Mouse (Mus musculus): ENCODE data around the gene Anapc16. TPM values are rescaled to one million over a fixed set of nuclear protein-coding genes. Genes with fewer than 3 reads are reported as not detected.
A peak's percentile ranks its signal among the peaks of the same experiment; 100 is the strongest.
"Not testable (repeated sequence)": the region's sequence is repeated elsewhere in the genome, so short reads cannot be mapped to it uniquely, and the experiment has no call there.

Anapc16 gene
- polyA plus RNA-seq, 1 experiment from 2014 or later, result 90.4 TPM

DNA sequence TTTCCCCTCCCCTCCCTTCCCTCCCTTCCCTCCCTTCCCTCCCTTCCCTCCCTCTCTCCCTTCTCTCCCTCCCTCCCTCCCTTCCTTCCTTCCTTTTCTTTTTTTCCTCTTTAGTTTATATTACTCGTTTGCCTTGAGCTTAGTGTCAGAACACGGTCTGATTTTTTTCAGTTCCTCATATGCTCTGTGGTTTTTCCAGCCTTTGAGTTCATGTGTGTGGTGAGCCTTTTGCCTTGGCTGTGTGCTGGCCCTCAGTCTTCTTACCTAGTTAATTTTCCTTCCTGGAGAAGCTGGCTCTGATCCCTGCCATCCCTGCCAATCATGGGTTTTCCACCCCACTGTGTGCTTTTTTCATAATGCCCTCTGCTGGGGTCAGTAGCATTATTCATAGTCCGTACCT, 6.2 kb upstream of the Anapc16 start:
- Histone ChIP-seq H3K4me2 (ENCODE audit: low read depth) (no peak overlapping the region), H3K9ac (ENCODE audit: low read length) (no peak overlapping the region), H3K4me3 (ENCODE audit: low read depth, low read length) (no peak overlapping the region), H3K27me3 (ENCODE audit: control insufficient read depth, insufficient read depth, low read length) (no peaks in the 10 kb centered on the region), H3K9me3 (ENCODE audit: control insufficient read depth, low read length) (no peaks in the 10 kb centered on the region), H3K36me3 (ENCODE audit: control insufficient read depth, insufficient read depth, low read length) (no peaks in the 10 kb centered on the region; the same call in 1 of the 2 replicates), H3K4me1 (ENCODE audit: control insufficient read depth, insufficient read depth, low read length) (no peaks in the 10 kb centered on the region), H3K27ac (ENCODE audit: low read depth, low read length) (no peak overlapping the region)
- DNase-seq (ENCODE audit: low spot score) (no peak), ATAC-seq (ENCODE audit: insufficient read depth, low FRiP score, low TSS enrichment) (no peak)
- 89% methylated on average over 3 of the region's 3 CpGs for WGBS

- no peak overlapping the region for H3K4me3 ChIP-seq (ENCODE audit: low read depth, low read length)
- 0 out of 2 replicates have a peak, but pooled peaks cover 4% of the 10 kb centered on the region for H3K4me1 ChIP-seq (ENCODE audit: control insufficient read depth, insufficient read depth, low read length)
- ATAC-seq (ENCODE audit: insufficient read depth, low FRiP score, low TSS enrichment), result no peak
- WGBS, result 55% methylated on average over 2 of the region's 2 CpGs
- no peaks in the 10 kb centered on the region for H3K9me3 ChIP-seq (ENCODE audit: control insufficient read depth, low read length)
- H3K27ac ChIP-seq (ENCODE audit: low read depth, low read length), result no peak overlapping the region
- H3K27me3 ChIP-seq (ENCODE audit: control insufficient read depth, insufficient read depth, low read length), result no peaks in the 10 kb centered on the region
- no peak for DNase-seq (ENCODE audit: low spot score)
- no peaks in the 10 kb centered on the region; the same call in 1 of the 2 replicates for H3K36me3 ChIP-seq (ENCODE audit: control insufficient read depth, insufficient read depth, low read length)
- no peak overlapping the region for H3K4me2 ChIP-seq (ENCODE audit: low read depth)
- H3K9ac ChIP-seq (ENCODE audit: low read length), result no peak overlapping the region
These were observed 2.3 kb upstream of the Anapc16 start for GRCm38 (mm10) chr10:60005264-60005663.

DNA sequence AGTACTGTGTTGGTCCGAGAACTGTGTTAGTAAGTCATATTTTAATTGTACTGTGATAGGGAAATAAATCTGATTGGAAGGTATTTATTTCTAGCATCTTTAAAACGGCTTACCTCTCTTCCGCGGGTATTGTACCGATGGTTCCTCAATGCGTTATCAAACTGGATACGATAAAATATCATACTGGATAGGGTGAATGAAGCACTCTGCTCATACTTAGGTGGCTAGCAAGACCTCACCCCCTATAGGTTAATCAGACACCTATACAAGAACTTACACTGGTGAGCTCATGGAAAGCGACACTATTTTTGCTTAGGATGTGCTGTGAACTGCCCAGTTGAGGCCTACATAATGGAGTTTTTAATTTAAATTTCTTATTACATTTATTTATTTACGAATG, 912 bp upstream of the Anapc16 start:
- DNase-seq (ENCODE audit: low spot score), result no peak
- Histone ChIP-seq H3K4me3 (ENCODE audit: low read depth, low read length) (peak overlapping the region; percentile 57), H3K9ac (ENCODE audit: low read length) (peak overlapping the region; percentile 56), H3K4me2 (ENCODE audit: low read depth) (peak overlapping the region; percentile 70), H3K27ac (ENCODE audit: low read depth, low read length) (peak overlapping the region; percentile 93), H3K4me1 (ENCODE audit: control insufficient read depth, insufficient read depth, low read length) (0 out of 2 replicates have a peak, but pooled peaks cover 4% of the 10 kb centered on the region), H3K36me3 (ENCODE audit: control insufficient read depth, insufficient read depth, low read length) (no peaks in the 10 kb centered on the region; the same call in 1 of the 2 replicates), H3K9me3 (ENCODE audit: control insufficient read depth, low read length) (no peaks in the 10 kb centered on the region), H3K27me3 (ENCODE audit: control insufficient read depth, insufficient read depth, low read length) (no peaks in the 10 kb centered on the region)
- 78% methylated on average over 9 of the region's 9 CpGs for WGBS
- ATAC-seq (ENCODE audit: insufficient read depth, low FRiP score, low TSS enrichment), result no peak

DNA sequence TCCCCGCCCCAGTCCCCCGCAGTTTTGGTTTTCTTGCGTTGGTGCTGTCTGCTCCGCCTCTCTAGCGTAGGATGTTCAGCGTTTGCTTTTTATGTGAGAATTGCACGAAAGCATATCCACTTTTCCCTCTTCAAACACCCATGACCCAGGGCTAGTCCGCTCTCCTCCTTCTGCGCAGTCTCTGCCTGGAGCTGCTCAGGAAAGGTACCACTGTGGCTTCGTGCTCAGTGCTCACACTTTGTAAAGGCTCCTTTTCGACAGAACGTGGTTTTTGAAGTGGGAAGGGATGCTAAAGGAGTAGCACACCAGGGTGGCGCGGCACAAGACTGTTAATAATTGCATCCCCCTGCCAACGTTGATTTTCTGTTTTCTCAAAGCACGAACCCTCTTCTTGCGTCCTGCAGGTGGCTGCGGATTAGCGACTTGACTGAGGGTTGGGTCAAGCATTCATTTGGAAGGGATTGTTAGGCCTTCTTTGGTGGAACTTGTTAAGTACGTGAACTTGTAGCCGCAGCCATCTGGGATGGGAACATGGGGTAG, 348 bp upstream of the Anapc16 start:
- no peaks in the 10 kb centered on the region; the same call in 1 of the 2 replicates for H3K36me3 ChIP-seq (ENCODE audit: control insufficient read depth, insufficient read depth, low read length)
- H3K27me3 ChIP-seq (ENCODE audit: control insufficient read depth, insufficient read depth, low read length), result no peaks in the 10 kb centered on the region
- 1% methylated on average over 21 of the region's 21 CpGs for WGBS
- H3K27ac ChIP-seq (ENCODE audit: low read depth, low read length), result peak overlapping the region; percentile 93
- no peak for DNase-seq (ENCODE audit: low spot score)
- H3K4me2 ChIP-seq (ENCODE audit: low read depth), result peak overlapping the region; percentile 70
- peak overlapping the region; percentile 57 for H3K4me3 ChIP-seq (ENCODE audit: low read depth, low read length)
- peak overlapping the region; percentile 56 for H3K9ac ChIP-seq (ENCODE audit: low read length)
- ATAC-seq (ENCODE audit: insufficient read depth, low FRiP score, low TSS enrichment), result peak; percentile 30
- H3K9me3 ChIP-seq (ENCODE audit: control insufficient read depth, low read length), result no peaks in the 10 kb centered on the region
- H3K4me1 ChIP-seq (ENCODE audit: control insufficient read depth, insufficient read depth, low read length), result 0 out of 2 replicates have a peak, but pooled peaks cover 4% of the 10 kb centered on the region

DNA sequence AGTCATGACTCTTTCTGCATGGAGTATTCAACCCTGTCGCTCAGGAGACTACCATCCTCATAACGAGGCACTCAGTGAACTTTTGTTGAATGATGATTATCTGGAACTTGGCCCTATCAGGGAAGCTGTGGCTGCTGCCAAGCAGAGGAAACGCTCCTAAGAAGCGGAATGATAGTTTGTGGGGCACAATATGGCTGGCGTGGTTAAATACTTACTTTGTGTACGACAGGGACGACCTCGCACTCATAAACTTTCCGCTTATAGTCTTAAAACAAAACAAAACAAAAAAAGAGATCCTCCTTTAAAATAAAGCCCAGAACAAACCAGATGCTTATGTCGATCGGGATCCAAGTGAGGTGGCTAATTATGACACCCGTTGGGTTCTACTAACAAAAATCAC, 732 bp downstream of the Anapc16 start:
- ATAC-seq (ENCODE audit: insufficient read depth, low FRiP score, low TSS enrichment), result no peak
- peak overlapping the region; percentile 70 for H3K4me2 ChIP-seq (ENCODE audit: low read depth)
- WGBS, result 8% methylated on average over 12 of the region's 12 CpGs

GRCm38 (mm10) chr10:60001663-60002062, 1.3 kb downstream of the Anapc16 start:
- Histone ChIP-seq H3K4me3 (ENCODE audit: low read depth, low read length) (peak overlapping the region; percentile 57; the same call in 1 of the 2 replicates), H3K4me2 (ENCODE audit: low read depth) (peak overlapping the region; percentile 70)
- H3K9me3 ChIP-seq (ENCODE audit: control insufficient read depth, low read length); H3K4me1 ChIP-seq (ENCODE audit: control insufficient read depth, insufficient read depth, low read length); H3K27me3 ChIP-seq (ENCODE audit: control insufficient read depth, insufficient read depth, low read length); H3K36me3 ChIP-seq (ENCODE audit: control insufficient read depth, insufficient read depth, low read length); H3K27ac ChIP-seq (ENCODE audit: low read depth, low read length); DNase-seq (ENCODE audit: low spot score); ATAC-seq (ENCODE audit: insufficient read depth, low FRiP score, low TSS enrichment); H3K9ac ChIP-seq (ENCODE audit: low read length): not testable (repeated sequence)
- 86% methylated on average over 8 of the region's 8 CpGs for WGBS

More for the DNA sequence above, 732 bp downstream of the Anapc16 start:
- Histone ChIP-seq H3K4me3 (ENCODE audit: low read depth, low read length) (peak overlapping the region; percentile 57), H3K9me3 (ENCODE audit: control insufficient read depth, low read length) (no peaks in the 10 kb centered on the region), H3K4me1 (ENCODE audit: control insufficient read depth, insufficient read depth, low read length) (0 out of 2 replicates have a peak, but pooled peaks cover 4% of the 10 kb centered on the region), H3K36me3 (ENCODE audit: control insufficient read depth, insufficient read depth, low read length) (no peaks in the 10 kb centered on the region), H3K27me3 (ENCODE audit: control insufficient read depth, insufficient read depth, low read length) (no peaks in the 10 kb centered on the region), H3K9ac (ENCODE audit: low read length) (peak overlapping the region; percentile 82), H3K27ac (ENCODE audit: low read depth, low read length) (peak overlapping the region; percentile 93; the same call in 1 of the 2 replicates)
- no peak for DNase-seq (ENCODE audit: low spot score)

DNA sequence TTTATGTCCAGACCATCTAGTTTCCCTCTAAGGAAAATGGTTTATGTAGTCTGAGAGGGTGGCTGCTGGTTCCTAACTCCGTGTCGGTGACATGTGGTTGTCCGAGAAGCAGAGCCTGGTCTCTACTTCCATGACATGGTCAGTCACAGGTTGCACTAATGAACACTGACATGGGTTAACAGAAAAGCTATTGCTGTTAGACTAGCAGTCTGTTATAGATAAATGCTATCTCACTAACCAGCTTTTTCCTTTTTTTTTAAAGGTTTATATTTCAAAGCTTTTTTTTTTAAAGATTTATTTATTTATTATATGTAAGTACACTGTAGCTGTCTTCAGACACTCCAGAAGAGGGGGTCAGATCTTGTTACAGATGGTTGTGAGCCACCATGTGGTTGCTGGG, 3.9 kb downstream of the Anapc16 start:
- Histone ChIP-seq H3K27me3 (ENCODE audit: control insufficient read depth, insufficient read depth, low read length) (no peaks in the 10 kb centered on the region), H3K27ac (ENCODE audit: low read depth, low read length) (no peak overlapping the region), H3K4me2 (ENCODE audit: low read depth) (no peak overlapping the region), H3K4me1 (ENCODE audit: control insufficient read depth, insufficient read depth, low read length) (0 out of 2 replicates have a peak, but pooled peaks cover 4% of the 10 kb centered on the region), H3K9me3 (ENCODE audit: control insufficient read depth, low read length) (no peaks in the 10 kb centered on the region), H3K9ac (ENCODE audit: low read length) (no peak overlapping the region), H3K36me3 (ENCODE audit: control insufficient read depth, insufficient read depth, low read length) (no peaks in the 10 kb centered on the region), H3K4me3 (ENCODE audit: low read depth, low read length) (no peak overlapping the region)
- WGBS, result 92% methylated on average over 3 of the region's 3 CpGs
- no peak for DNase-seq (ENCODE audit: low spot score)
- ATAC-seq (ENCODE audit: insufficient read depth, low FRiP score, low TSS enrichment), result no peak

- ATAC-seq (ENCODE audit: insufficient read depth, low FRiP score, low TSS enrichment) (no peak), DNase-seq (ENCODE audit: low spot score) (no peak)
These were observed 5.3 kb downstream of the Anapc16 start for GRCm38 (mm10) chr10:59997591-59997990.

GRCm38 (mm10) chr10:59995889-59996288, 7.0 kb downstream of the Anapc16 start:
- H3K4me1 ChIP-seq (ENCODE audit: control insufficient read depth, insufficient read depth, low read length), result no peaks in the 10 kb centered on the region
- H3K4me3 ChIP-seq (ENCODE audit: low read depth, low read length), result no peak overlapping the region
- no peak overlapping the region for H3K4me2 ChIP-seq (ENCODE audit: low read depth)
- DNase-seq (ENCODE audit: low spot score) (no peak), ATAC-seq (ENCODE audit: insufficient read depth, low FRiP score, low TSS enrichment) (no peak)
- H3K9ac ChIP-seq (ENCODE audit: low read length), result no peak overlapping the region
- WGBS, result 97% methylated on average over 6 of the region's 6 CpGs
- H3K27ac ChIP-seq (ENCODE audit: low read depth, low read length), result no peak overlapping the region
- no peaks in the 10 kb centered on the region for H3K36me3 ChIP-seq (ENCODE audit: control insufficient read depth, insufficient read depth, low read length)
- no peaks in the 10 kb centered on the region for H3K9me3 ChIP-seq (ENCODE audit: control insufficient read depth, low read length)
- H3K27me3 ChIP-seq (ENCODE audit: control insufficient read depth, insufficient read depth, low read length), result no peaks in the 10 kb centered on the region

More at GRCm38 (mm10) chr10:59997591-59997990, 5.3 kb downstream of the Anapc16 start:
- no peak overlapping the region for H3K4me2 ChIP-seq (ENCODE audit: low read depth)
- H3K4me3 ChIP-seq (ENCODE audit: low read depth, low read length), result no peak overlapping the region
- H3K4me1 ChIP-seq (ENCODE audit: control insufficient read depth, insufficient read depth, low read length), result no peaks in the 10 kb centered on the region
- 26% methylated on average over 7 of the region's 7 CpGs for WGBS
- H3K9ac ChIP-seq (ENCODE audit: low read length), result no peak overlapping the region
- no peak overlapping the region for H3K27ac ChIP-seq (ENCODE audit: low read depth, low read length)
- H3K36me3 ChIP-seq (ENCODE audit: control insufficient read depth, insufficient read depth, low read length), result no peaks in the 10 kb centered on the region
- H3K27me3 ChIP-seq (ENCODE audit: control insufficient read depth, insufficient read depth, low read length), result no peaks in the 10 kb centered on the region
- no peaks in the 10 kb centered on the region for H3K9me3 ChIP-seq (ENCODE audit: control insufficient read depth, low read length)
